Mouse (Mus musculus) thymus, adult 2 months (tissue): Measurements from ENCODE around the gene Hyal6.

ENCODE experiments used
- CTCF ChIP-seq: fragments of 200-500 bp; IDR thresholded peaks from 2 replicates; pipeline ENCODE4 v1.5.1; 2012; ENCODE audit warnings: mild to moderate bottlenecking, control low read depth, low read length, moderate library complexity, borderline replicate concordance; ENCODE audit not compliant: control insufficient read depth, poor library complexity, insufficient read depth; ENCODE audit errors: extremely low read depth
- POLR2A ChIP-seq: fragments of 200-500 bp; IDR thresholded peaks from 2 replicates; pipeline ENCODE4 v1.6.1; 2012; ENCODE audit warnings: mild to moderate bottlenecking, low read length, control low read depth, moderate library complexity; ENCODE audit not compliant: control insufficient read depth, poor library complexity, insufficient read depth; ENCODE audit errors: extremely low read depth

- TF ChIP-seq POLR2A (no peak), CTCF (no peak)
These were observed 4.9 kb upstream of the Hyal6 start for GRCm38 (mm10) chr6:24728130-24728529.
